Mouse (Mus musculus): ENCODE measurements around the gene Mllt3. TPM values are rescaled to one million over a fixed set of nuclear protein-coding genes. Genes with fewer than 3 reads are reported as not detected.

The Mllt3 gene
- total RNA-seq, 1 experiment from 2014 or later: 18.5 TPM

Other genes with a start within 250 kb of the Mllt3 start
- 22.2 and 27.1 TPM in 2 replicates for gene Focad, start 61.3 kb upstream of the Mllt3 start, total RNA-seq (2021)